Mouse (Mus musculus): ENCODE measurements around the gene Myoz1. TPM values are rescaled to one million over a fixed set of nuclear protein-coding genes. Genes with fewer than 3 reads are reported as not detected.

The Myoz1 gene
- total and polyA plus RNA-seq, 3 experiments, result 1.7 to 2.6 (median 2.4) TPM

DNA sequence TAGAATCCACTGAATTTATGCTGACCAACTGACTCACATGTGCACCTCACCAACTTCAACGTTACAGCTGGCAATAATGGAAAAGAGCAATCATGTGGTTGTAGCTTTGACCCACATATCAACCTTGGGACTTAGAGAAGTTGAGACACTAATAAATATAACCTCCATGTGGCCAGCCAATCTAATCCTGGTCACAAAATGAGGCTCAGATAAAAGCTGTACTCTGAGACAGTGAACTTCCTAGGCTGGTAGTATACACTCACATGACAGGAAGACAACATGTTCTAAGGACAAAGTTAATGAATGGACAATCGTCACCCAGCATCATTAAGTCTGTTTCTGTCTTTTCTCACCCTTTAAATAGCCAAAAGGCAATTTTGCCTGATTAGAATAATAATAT lies 29.9 kb downstream of the Myoz1 start:
- dilution Hi-C loops (cut with MboI; ENCODE audit: extremely low pct_ligation_motif_present, extremely low pct_unique_long_range_greater_than_20kb, low sequenced_read_pairs) (no loop called here), in situ Hi-C loops (cut with MboI; ENCODE audit: low pct_ligation_motif_present, low pct_unique_long_range_greater_than_20kb, low sequenced_read_pairs) (no loop called here)
- Histone ChIP-seq H3K4me3 (replicated peaks in 1 of 3; ENCODE audit: low read depth in 2 of 3, low read length in 2 of 3, poor library complexity in 1 of 3) (no peak overlapping the region), H3K9me3 (replicated peaks; ENCODE audit: low read length) (no peaks in the 10 kb centered on the region), H3K4me2 (ENCODE audit: insufficient read depth, low read depth, poor library complexity, severe bottlenecking) (no peak overlapping the region), H3K79me2 (replicated peaks; ENCODE audit: control insufficient read depth, extremely low read depth, insufficient read depth, poor library complexity, severe bottlenecking) (no peaks in the 10 kb centered on the region; the same call in 1 of the 2 replicates), H3K9ac (ENCODE audit: insufficient read depth, low read depth) (no peak overlapping the region), H3K4me1 (ENCODE audit: control insufficient read depth in 1 of 2, insufficient read depth in 2 of 2) (peaks cover 2 to 8% of the 10 kb centered on the region in 2 experiments; a peak in 2 of 4 replicates), H3K36me3 (replicated peaks in 1 of 2; ENCODE audit: control insufficient read depth in 1 of 2, insufficient read depth in 1 of 2, low read length in 1 of 2) (peaks cover 0 to 29% of the 10 kb centered on the region in 2 experiments), H3K27me3 (replicated peaks) (no peaks in the 10 kb centered on the region), H3K27ac (ENCODE audit: insufficient read depth, low read depth) (no peak overlapping the region)
- TF ChIP-seq E2F4 (IDR thresholded peaks at IDR 0.05; ENCODE audit: insufficient replicate concordance, low read depth, low read length), result no peak
- no peak for TF ChIP-seq NELFE (IDR thresholded peaks at IDR 0.05; ENCODE audit: low read depth, low read length)
- TF ChIP-seq MEF2A (IDR thresholded peaks at IDR 0.05; ENCODE audit: borderline replicate concordance, low read depth, low read length), result no peak
- TF ChIP-seq GABPA (IDR thresholded peaks at IDR 0.05; ENCODE audit: insufficient replicate concordance, low read depth, low read length), result no peak
- TF ChIP-seq POLR2AphosphoS2 (IDR thresholded peaks at IDR 0.05; ENCODE audit: low read depth, low read length), result no peak
- no peak for TF ChIP-seq ZKSCAN1 (IDR thresholded peaks at IDR 0.05; ENCODE audit: borderline replicate concordance, low read depth, low read length)
- no peak for TF ChIP-seq JUND (conservative IDR thresholded peaks at IDR 0.05; ENCODE audit: low read depth, low read length)
- no peak for TF ChIP-seq JUN (IDR thresholded peaks at IDR 0.05; ENCODE audit: insufficient read depth, low read depth, low read length)
- TF ChIP-seq PAX5 (IDR thresholded peaks at IDR 0.05; ENCODE audit: low read length), result no peak
- no peak for TF ChIP-seq MYC (IDR thresholded peaks at IDR 0.05; ENCODE audit: low read depth, low read length)
- TF ChIP-seq SIN3A (IDR thresholded peaks at IDR 0.05; ENCODE audit: low read length), result no peak
- no peak for TF ChIP-seq POLR2A (IDR thresholded peaks at IDR 0.05; ENCODE audit: low read depth, low read length)
- DNase-seq (ENCODE audit: extremely low read depth), result no peak

DNA sequence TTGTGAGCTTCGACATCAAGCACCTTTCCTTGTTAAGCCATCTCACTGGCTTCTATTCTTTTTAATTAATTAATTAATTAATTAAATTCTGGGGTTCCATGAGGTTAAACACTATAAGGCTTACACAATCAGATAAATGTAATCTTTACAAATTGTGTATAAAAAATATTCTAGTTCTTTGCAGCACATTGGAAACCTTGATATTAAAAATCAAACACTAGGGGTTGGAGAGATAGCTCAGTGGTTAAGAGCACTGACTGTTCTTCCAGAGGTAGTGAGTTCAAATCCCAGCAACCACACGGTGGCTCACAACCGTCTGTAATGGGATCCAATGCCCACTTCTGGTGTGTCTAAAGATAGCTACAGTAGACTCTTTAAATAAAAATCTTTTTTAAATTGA lies 33.4 kb downstream of the Myoz1 start:
- DNase-seq (ENCODE audit: extremely low read depth), result no peak
- H3K9me3 ChIP-seq (replicated peaks; ENCODE audit: low read length), result no peaks in the 10 kb centered on the region
- TF ChIP-seq TBP (conservative IDR thresholded peaks at IDR 0.05; ENCODE audit: low read depth, low read length), result no peak
- TF ChIP-seq E2F4 (IDR thresholded peaks at IDR 0.05; ENCODE audit: insufficient replicate concordance, low read depth, low read length), result no peak
- TF ChIP-seq SIN3A (IDR thresholded peaks at IDR 0.05; ENCODE audit: low read length), result no peak
- TF ChIP-seq RAD21 (IDR thresholded peaks at IDR 0.05; ENCODE audit: low read depth, low read length), result no peak
- TF ChIP-seq ZC3H11A (IDR thresholded peaks at IDR 0.05; ENCODE audit: low read depth, low read length), result no peak
- TF ChIP-seq GABPA (IDR thresholded peaks at IDR 0.05; ENCODE audit: insufficient replicate concordance, low read depth, low read length), result no peak
- no peak for TF ChIP-seq RCOR1 (conservative IDR thresholded peaks at IDR 0.05; ENCODE audit: low read depth, low read length)
- no peak for TF ChIP-seq POLR2A (IDR thresholded peaks at IDR 0.05; ENCODE audit: low read depth, low read length)
- TF ChIP-seq ZKSCAN1 (IDR thresholded peaks at IDR 0.05; ENCODE audit: borderline replicate concordance, low read depth, low read length), result no peak
- TF ChIP-seq ETS1 (conservative IDR thresholded peaks at IDR 0.05; ENCODE audit: low read depth, low read length), result no peak
- TF ChIP-seq USF1 (IDR thresholded peaks at IDR 0.05; ENCODE audit: low read depth, low read length), result no peak
- no peak for TF ChIP-seq MAFK (IDR thresholded peaks at IDR 0.05; ENCODE audit: insufficient replicate concordance, low read length)
- TF ChIP-seq TCF12 (IDR thresholded peaks at IDR 0.05; ENCODE audit: low read depth, low read length), result no peak
- TF ChIP-seq ZMIZ1 (IDR thresholded peaks at IDR 0.05; ENCODE audit: low read depth, low read length), result no peak
- no peak for TF ChIP-seq KAT2A (IDR thresholded peaks at IDR 0.05; ENCODE audit: insufficient replicate concordance, low read length)
- TF ChIP-seq MXI1 (IDR thresholded peaks at IDR 0.05; ENCODE audit: low read depth, low read length), result no peak
- no peak for TF ChIP-seq UBTF (IDR thresholded peaks at IDR 0.05; ENCODE audit: low read depth, low read length)
- no peak overlapping the region for H3K4me2 ChIP-seq (ENCODE audit: insufficient read depth, low read depth, poor library complexity, severe bottlenecking)
- peaks cover 0 to 35% of the 10 kb centered on the region in 2 experiments for H3K36me3 ChIP-seq (replicated peaks in 1 of 2; ENCODE audit: control insufficient read depth in 1 of 2, insufficient read depth in 1 of 2, low read length in 1 of 2)
- dilution Hi-C loops (cut with MboI; ENCODE audit: extremely low pct_ligation_motif_present, extremely low pct_unique_long_range_greater_than_20kb, low sequenced_read_pairs) (no loop called here), in situ Hi-C loops (cut with MboI; ENCODE audit: low pct_ligation_motif_present, low pct_unique_long_range_greater_than_20kb, low sequenced_read_pairs) (no loop called here)
- H3K79me2 ChIP-seq (replicated peaks; ENCODE audit: control insufficient read depth, extremely low read depth, insufficient read depth, poor library complexity, severe bottlenecking), result no peaks in the 10 kb centered on the region
- H3K27me3 ChIP-seq (replicated peaks), result no peaks in the 10 kb centered on the region
- H3K4me1 ChIP-seq (ENCODE audit: control insufficient read depth in 1 of 2, insufficient read depth in 2 of 2), result no peaks in the 10 kb centered on the region
- no peak overlapping the region for H3K9ac ChIP-seq (ENCODE audit: insufficient read depth, low read depth)
- no peak overlapping the region for H3K27ac ChIP-seq (ENCODE audit: insufficient read depth, low read depth)
- no peak overlapping the region for H3K4me3 ChIP-seq (replicated peaks in 1 of 3; ENCODE audit: low read depth in 2 of 3, low read length in 2 of 3, poor library complexity in 1 of 3)
